ENCODE assay signal across 8 mouse cellular contexts in genomic region chr7:45700301-45701015, GRCm38 (mm10). TPM values are rescaled to one million over a fixed set of nuclear protein-coding genes. Genes with fewer than 3 reads are reported as not detected.
DNase-seq lines count a peak whose midpoint lies in the region; ATAC-seq and TF ChIP-seq lines count a peak whose summit lies in the region.

No protein-coding gene starts in this region.

- no peaks in the 10 kb centered on the region for H3K36me3 ChIP-seq in hindbrain, embryonic 11.5 days (ENCODE audit: control insufficient read depth, insufficient read depth, low read length)
- H3K36me3 ChIP-seq in lung, postnatal 0 days (ENCODE audit: insufficient read depth, low read length) = no peaks in the 10 kb centered on the region

- H3K9me3 ChIP-seq in hindbrain, embryonic 11.5 days (ENCODE audit: control insufficient read depth, low read length) = no peaks in the 10 kb centered on the region
- H3K9me3 ChIP-seq in lung, postnatal 0 days (ENCODE audit: low read length) = no peaks in the 10 kb centered on the region

- H3K27me3 ChIP-seq in hindbrain, embryonic 11.5 days (ENCODE audit: control insufficient read depth, insufficient read depth, low read length) = peaks cover 20% of the 10 kb centered on the region
- peaks cover 13% of the 10 kb centered on the region; the same call in 1 of the 2 replicates for H3K27me3 ChIP-seq in lung, postnatal 0 days (replicated peaks; ENCODE audit: insufficient read depth, low read length)

- ATAC-seq in hindbrain, embryonic 11.5 days (ENCODE audit: low FRiP score) = peak; percentile 17; the same call in 1 of the 2 replicates
- ATAC-seq in lung, postnatal 0 days = no peak; the same call in 1 of the 2 replicates
- ATAC-seq in erythroblast, adult 5-6 weeks (replicated peaks; ENCODE audit: low FRiP score, poor library complexity, severe bottlenecking) = no peak

- peak overlapping the region; percentile 29 for H3K9ac ChIP-seq in hindbrain, embryonic 11.5 days (ENCODE audit: low read depth, low read length)
- H3K9ac ChIP-seq in lung, postnatal 0 days (replicated peaks; ENCODE audit: low read depth) = 0 out of 2 replicates have a peak overlapping the region, but pooled peaks have one; percentile 26

- peak overlapping the region; percentile 33 for H3K4me3 ChIP-seq in hindbrain, embryonic 11.5 days (ENCODE audit: low read depth, low read length)
- H3K4me3 ChIP-seq in lung, postnatal 0 days (ENCODE audit: low read depth, low read length) = peak overlapping the region; percentile 17; the same call in 1 of the 2 replicates

- H3K27ac ChIP-seq in hindbrain, embryonic 11.5 days (ENCODE audit: low read depth, low read length) = no peak overlapping the region
- H3K27ac ChIP-seq in lung, postnatal 0 days (ENCODE audit: low read length) = no peak overlapping the region

- peak; percentile 87 for DNase-seq in ES-CJ7 (ENCODE audit: low read depth, low spot score)
- peak; percentile 84 to 87 for DNase-seq in cerebellum, adult 18-20 months
- peak; percentile 88 to 90 for DNase-seq in frontal cortex, adult 2 months (ENCODE audit: extremely low spot score in 1 of 2, low spot score in 1 of 2)
- DNase-seq in hindbrain, embryonic 11.5 days (ENCODE audit: low spot score) = peak; percentile 85
- peak; percentile 78 to 91 for DNase-seq in layer of hippocampus, postnatal 14 days (ENCODE audit: low spot score in 2 of 2)
- DNase-seq in lung, postnatal 0 days (ENCODE audit: low spot score) = peak; percentile 86
- DNase-seq in retina, postnatal 7 days (ENCODE audit: low read depth, low spot score) = peak; percentile 57

- no peak for TF ChIP-seq CTCF in lung, postnatal 0 days (IDR thresholded peaks at IDR 0.05)

- H3K4me1 ChIP-seq in hindbrain, embryonic 11.5 days (replicated peaks; ENCODE audit: control insufficient read depth, insufficient read depth, low read length) = peaks cover 14% of the 10 kb centered on the region
- peaks cover 17% of the 10 kb centered on the region for H3K4me1 ChIP-seq in lung, postnatal 0 days (ENCODE audit: insufficient read depth, low read depth, low read length)

- under 1% methylated on average over 17 of the region's 20 CpGs for WGBS in hindbrain, embryonic 11.5 days
- 2% methylated on average over 20 of the region's 20 CpGs for WGBS in lung, postnatal 0 days

- H3K4me2 ChIP-seq in hindbrain, embryonic 11.5 days (replicated peaks; ENCODE audit: low read depth, low read length) = peak overlapping the region; percentile 58
- H3K4me2 ChIP-seq in lung, postnatal 0 days (replicated peaks; ENCODE audit: low read depth, low read length) = peak overlapping the region; percentile 53

- TF ChIP-seq EP300 in lung, postnatal 0 days (IDR thresholded peaks at IDR 0.05) = no peak

RNA-seq across cellular contexts. Expression of gene Car11, which starts 0.8 kb away (rescaled TPM):
- polyA plus RNA-seq in frontal cortex, adult 2 months (2012; rRNA removed) = 283 and 318 TPM in 2 replicates
- 8.8 and 9.9 TPM in 2 replicates for polyA plus RNA-seq in hindbrain, embryonic 11.5 days (2014; fragmentation: Nextera tagmentation; extraction: Ambion mirVana)
- 100 to 1,000 TPM; 110 to 123 TPM for total RNA-seq in layer of hippocampus, postnatal 14 days (2021)
- 1.5 and 2.4 TPM in 2 replicates for polyA plus RNA-seq in lung, postnatal 0 days (2015; fragmentation: Nextera tagmentation; extraction: Ambion mirVana)
- total RNA-seq in erythroblast, adult 5-6 weeks (2015; ENCODE audit: low replicate concordance) = not detected in 2 replicates
- total RNA-seq in erythroblast, adult 5-6 weeks (2017; ENCODE audit: low replicate concordance) = not detected in 2 replicates

RNA-seq across cellular contexts. Expression of gene Dbp, which starts 4.4 kb away (rescaled TPM):
- 208 and 221 TPM in 2 replicates for polyA plus RNA-seq in frontal cortex, adult 2 months (2012; rRNA removed)
- 2.2 and 2.8 TPM in 2 replicates for polyA plus RNA-seq in hindbrain, embryonic 11.5 days (2014; fragmentation: Nextera tagmentation; extraction: Ambion mirVana)
- total RNA-seq in layer of hippocampus, postnatal 14 days (2021) = 10 to 100 TPM; 49.7 to 59.1 TPM
- polyA plus RNA-seq in lung, postnatal 0 days (2015; fragmentation: Nextera tagmentation; extraction: Ambion mirVana) = 6.8 and 9.4 TPM in 2 replicates
- total RNA-seq in erythroblast, adult 5-6 weeks (2015; ENCODE audit: low replicate concordance) = 1.5 and 1.9 TPM in 2 replicates
- total RNA-seq in erythroblast, adult 5-6 weeks (2017; ENCODE audit: low replicate concordance) = 0.77 and 2.2 TPM in 2 replicates

RNA-seq across cellular contexts. Expression of gene Sec1, which starts 6.3 kb away (rescaled TPM):
- polyA plus RNA-seq in frontal cortex, adult 2 months (2012; rRNA removed) = 1.4 TPM in 2 replicates
- polyA plus RNA-seq in hindbrain, embryonic 11.5 days (2014; fragmentation: Nextera tagmentation; extraction: Ambion mirVana) = 0.29 and 0.75 TPM in 2 replicates
- under 1 TPM; 0.24 to 0.41 TPM for total RNA-seq in layer of hippocampus, postnatal 14 days (2021)
- 1.0 and 2.0 TPM in 2 replicates for polyA plus RNA-seq in lung, postnatal 0 days (2015; fragmentation: Nextera tagmentation; extraction: Ambion mirVana)
- total RNA-seq in erythroblast, adult 5-6 weeks (2015; ENCODE audit: low replicate concordance) = not detected in 2 replicates
- not detected in 2 replicates for total RNA-seq in erythroblast, adult 5-6 weeks (2017; ENCODE audit: low replicate concordance)

RNA-seq across cellular contexts. Expression of gene Rpl18, which starts 14.8 kb away (rescaled TPM):
- polyA plus RNA-seq in frontal cortex, adult 2 months (2012; rRNA removed) = 280 and 304 TPM in 2 replicates
- polyA plus RNA-seq in hindbrain, embryonic 11.5 days (2014; fragmentation: Nextera tagmentation; extraction: Ambion mirVana) = 904 and 927 TPM in 2 replicates
- 100 to 1,000 TPM; 423 to 452 TPM for total RNA-seq in layer of hippocampus, postnatal 14 days (2021)
- polyA plus RNA-seq in lung, postnatal 0 days (2015; fragmentation: Nextera tagmentation; extraction: Ambion mirVana) = 720 and 782 TPM in 2 replicates
- 423 and 424 TPM in 2 replicates for total RNA-seq in erythroblast, adult 5-6 weeks (2015; ENCODE audit: low replicate concordance)
- 286 and 289 TPM in 2 replicates for total RNA-seq in erythroblast, adult 5-6 weeks (2017; ENCODE audit: low replicate concordance)

RNA-seq across cellular contexts. Expression of gene Ntn5, which starts 16.6 kb away (rescaled TPM):
- 1.7 and 4.7 TPM in 2 replicates for polyA plus RNA-seq in frontal cortex, adult 2 months (2012; rRNA removed)
- 0.21 and 0.22 TPM in 2 replicates for polyA plus RNA-seq in hindbrain, embryonic 11.5 days (2014; fragmentation: Nextera tagmentation; extraction: Ambion mirVana)
- total RNA-seq in layer of hippocampus, postnatal 14 days (2021) = under 1 TPM; 0.67 to 0.94 TPM
- 2.4 TPM in 2 replicates for polyA plus RNA-seq in lung, postnatal 0 days (2015; fragmentation: Nextera tagmentation; extraction: Ambion mirVana)
- not detected in 2 replicates for total RNA-seq in erythroblast, adult 5-6 weeks (2015; ENCODE audit: low replicate concordance)
- not detected in 2 replicates for total RNA-seq in erythroblast, adult 5-6 weeks (2017; ENCODE audit: low replicate concordance)

Comparison
In these comparisons a context has a peak if more than half of its experiments do, and no peak if none do; other contexts are left out.
1. RNA of gene Car11, which starts 0.8 kb away (polyA plus RNA-seq): 283 to 318 TPM in frontal cortex, adult 2 months; 8.8 to 9.9 TPM in hindbrain, embryonic 11.5 days and 1.5 to 2.4 TPM in lung, postnatal 0 days; every median in the first group is over 10 times any median in the second.
2. RNA of gene Dbp, which starts 4.4 kb away (polyA plus RNA-seq): 208 to 221 TPM in frontal cortex, adult 2 months; 6.8 to 9.4 TPM in lung, postnatal 0 days and 2.2 to 2.8 TPM in hindbrain, embryonic 11.5 days; every median in the first group is over 10 times any median in the second.
3. Peak in every context shown above with its lines, with median percentiles within 50 percentile points of each other: DNase-seq.